Mouse (Mus musculus): ENCODE results near the gene Nostrin. TPM values are rescaled to one million over a fixed set of nuclear protein-coding genes. Genes with fewer than 3 reads are reported as not detected.

Nostrin gene
- polyA plus RNA-seq, 1 experiment, result 3.9 TPM

GRCm38 (mm10) chr2:69206523-69206922 lies 70.9 kb downstream of the Nostrin start:
- no peak for DNase-seq
- no peak overlapping the region for H3K4me3 ChIP-seq (replicated peaks; ENCODE audit: insufficient read depth, low read depth, low read length)

GRCm38 (mm10) chr2:69209684-69210083 lies 74.1 kb downstream of the Nostrin start:
- WGBS, result 85% methylated on average over 3 of the region's 3 CpGs
- no peak for DNase-seq
- TF ChIP-seq POLR2A (IDR thresholded peaks at IDR 0.05; ENCODE audit: borderline replicate concordance, insufficient read depth, low read length) (no peak), CTCF (IDR thresholded peaks at IDR 0.05; ENCODE audit: borderline replicate concordance, insufficient read depth, low read depth, low read length) (no peak)

More at GRCm38 (mm10) chr2:69206523-69206922, 70.9 kb downstream of the Nostrin start:
- TF ChIP-seq POLR2A (IDR thresholded peaks at IDR 0.05; ENCODE audit: borderline replicate concordance, insufficient read depth, low read length) (no peak), CTCF (IDR thresholded peaks at IDR 0.05; ENCODE audit: borderline replicate concordance, insufficient read depth, low read depth, low read length) (no peak)
- no peaks in the 10 kb centered on the region for H3K27me3 ChIP-seq (ENCODE audit: control insufficient read depth, insufficient read depth, low read length)
- H3K4me1 ChIP-seq (ENCODE audit: control insufficient read depth, insufficient read depth, low read length), result no peaks in the 10 kb centered on the region
- 16% methylated on average over 7 of the region's 7 CpGs for WGBS
- no peak overlapping the region for H3K27ac ChIP-seq (ENCODE audit: insufficient read depth, low read length)

GRCm38 (mm10) chr2:69210773-69211172 lies 75.2 kb downstream of the Nostrin start, which contains the start of gene G6pc2:
Gene G6pc2, plus strand, starts transcription at chr2:69211073.
- DNase-seq, result no peak
- TF ChIP-seq CTCF (IDR thresholded peaks at IDR 0.05; ENCODE audit: borderline replicate concordance, insufficient read depth, low read depth, low read length) (no peak), POLR2A (IDR thresholded peaks at IDR 0.05; ENCODE audit: borderline replicate concordance, insufficient read depth, low read length) (no peak)
- no peak within 1 kb of the TSS for H3K27ac ChIP-seq (ENCODE audit: insufficient read depth, low read length)
- no peaks in the 10 kb centered on the region for H3K27me3 ChIP-seq (ENCODE audit: control insufficient read depth, insufficient read depth, low read length)
- 80% methylated on average over 7 of the region's 7 CpGs for WGBS
- H3K4me3 ChIP-seq (replicated peaks; ENCODE audit: insufficient read depth, low read depth, low read length), result no peak within 1 kb of the TSS
- no peaks in the 10 kb centered on the region for H3K4me1 ChIP-seq (ENCODE audit: control insufficient read depth, insufficient read depth, low read length)

More at GRCm38 (mm10) chr2:69209684-69210083, 74.1 kb downstream of the Nostrin start:
- Histone ChIP-seq H3K27me3 (ENCODE audit: control insufficient read depth, insufficient read depth, low read length) (no peaks in the 10 kb centered on the region), H3K4me1 (ENCODE audit: control insufficient read depth, insufficient read depth, low read length) (no peaks in the 10 kb centered on the region), H3K27ac (ENCODE audit: insufficient read depth, low read length) (no peak overlapping the region), H3K4me3 (replicated peaks; ENCODE audit: insufficient read depth, low read depth, low read length) (no peak overlapping the region)

GRCm38 (mm10) chr2:69212652-69213051 lies 77.1 kb downstream of the Nostrin start:
- DNase-seq, result no peak
- H3K4me1 ChIP-seq (ENCODE audit: control insufficient read depth, insufficient read depth, low read length), result no peaks in the 10 kb centered on the region
- H3K27ac ChIP-seq (ENCODE audit: insufficient read depth, low read length), result no peak overlapping the region
- 63% methylated on average over 10 of the region's 10 CpGs for WGBS
- no peak overlapping the region for H3K4me3 ChIP-seq (replicated peaks; ENCODE audit: insufficient read depth, low read depth, low read length)
- H3K27me3 ChIP-seq (ENCODE audit: control insufficient read depth, insufficient read depth, low read length), result no peaks in the 10 kb centered on the region
- TF ChIP-seq CTCF (IDR thresholded peaks at IDR 0.05; ENCODE audit: borderline replicate concordance, insufficient read depth, low read depth, low read length), result no peak
- TF ChIP-seq POLR2A (IDR thresholded peaks at IDR 0.05; ENCODE audit: borderline replicate concordance, insufficient read depth, low read length), result no peak

GRCm38 (mm10) chr2:69215242-69215641 lies 79.6 kb downstream of the Nostrin start:
- Histone ChIP-seq H3K4me1 (ENCODE audit: control insufficient read depth, insufficient read depth, low read length) (no peaks in the 10 kb centered on the region), H3K27me3 (ENCODE audit: control insufficient read depth, insufficient read depth, low read length) (no peaks in the 10 kb centered on the region), H3K4me3 (replicated peaks; ENCODE audit: insufficient read depth, low read depth, low read length) (no peak overlapping the region), H3K27ac (ENCODE audit: insufficient read depth, low read length) (no peak overlapping the region)
- DNase-seq, result no peak
- WGBS, result 68% methylated on average over 7 of the region's 7 CpGs
- TF ChIP-seq POLR2A (IDR thresholded peaks at IDR 0.05; ENCODE audit: borderline replicate concordance, insufficient read depth, low read length), result no peak
- TF ChIP-seq CTCF (IDR thresholded peaks at IDR 0.05; ENCODE audit: borderline replicate concordance, insufficient read depth, low read depth, low read length), result no peak

- no peaks in the 10 kb centered on the region for H3K27me3 ChIP-seq (ENCODE audit: control insufficient read depth, insufficient read depth, low read length)
- no peak for TF ChIP-seq CTCF (IDR thresholded peaks at IDR 0.05; ENCODE audit: borderline replicate concordance, insufficient read depth, low read depth, low read length)
- no peak for TF ChIP-seq POLR2A (IDR thresholded peaks at IDR 0.05; ENCODE audit: borderline replicate concordance, insufficient read depth, low read length)
- 45% methylated on average over 5 of the region's 5 CpGs for WGBS
- no peak overlapping the region for H3K4me3 ChIP-seq (replicated peaks; ENCODE audit: insufficient read depth, low read depth, low read length)
- no peak overlapping the region for H3K27ac ChIP-seq (ENCODE audit: insufficient read depth, low read length)
- no peak for DNase-seq
- H3K4me1 ChIP-seq (ENCODE audit: control insufficient read depth, insufficient read depth, low read length), result no peaks in the 10 kb centered on the region
Measured at GRCm38 (mm10) chr2:69221868-69222416, 86.3 kb downstream of the Nostrin start.

- no peaks in the 10 kb centered on the region for H3K4me1 ChIP-seq (ENCODE audit: control insufficient read depth, insufficient read depth, low read length)
- no peak for TF ChIP-seq CTCF (IDR thresholded peaks at IDR 0.05; ENCODE audit: borderline replicate concordance, insufficient read depth, low read depth, low read length)
- TF ChIP-seq POLR2A (IDR thresholded peaks at IDR 0.05; ENCODE audit: borderline replicate concordance, insufficient read depth, low read length), result no peak
- no peak overlapping the region for H3K4me3 ChIP-seq (replicated peaks; ENCODE audit: insufficient read depth, low read depth, low read length)
- H3K27me3 ChIP-seq (ENCODE audit: control insufficient read depth, insufficient read depth, low read length), result no peaks in the 10 kb centered on the region
- H3K27ac ChIP-seq (ENCODE audit: insufficient read depth, low read length), result no peak overlapping the region
- WGBS, result 77% methylated on average over 10 of the region's 10 CpGs
- no peak for DNase-seq
Measured at GRCm38 (mm10) chr2:69222815-69223214, 87.2 kb downstream of the Nostrin start.

GRCm38 (mm10) chr2:69224724-69225123 lies 89.1 kb downstream of the Nostrin start:
- 64% methylated on average over 2 of the region's 2 CpGs for WGBS
- Histone ChIP-seq H3K4me1 (ENCODE audit: control insufficient read depth, insufficient read depth, low read length) (no peaks in the 10 kb centered on the region), H3K27me3 (ENCODE audit: control insufficient read depth, insufficient read depth, low read length) (no peaks in the 10 kb centered on the region), H3K4me3 (replicated peaks; ENCODE audit: insufficient read depth, low read depth, low read length) (no peak overlapping the region), H3K27ac (ENCODE audit: insufficient read depth, low read length) (no peak overlapping the region)
- DNase-seq, result no peak
- TF ChIP-seq POLR2A (IDR thresholded peaks at IDR 0.05; ENCODE audit: borderline replicate concordance, insufficient read depth, low read length) (no peak), CTCF (IDR thresholded peaks at IDR 0.05; ENCODE audit: borderline replicate concordance, insufficient read depth, low read depth, low read length) (no peak)

All from cerebellum, adult 2 months (tissue).